Mouse (Mus musculus) cerebellum, adult 18-20 months (tissue): Measurements from ENCODE around the gene Tedc2.

Experiments used
- DNase-seq, 2 experiments: peaks; one replicate each; pipeline ENCODE4 v3.0.0; 2021

Gene Tedc2

GRCm38 (mm10) chr17:24211631-24212440 is 8.8 kb downstream of the Tedc2 start:
- DNase-seq = peak; percentile 81 to 86

GRCm38 (mm10) chr17:24210591-24210990 is 10.1 kb downstream of the Tedc2 start:
- no peak for DNase-seq

- DNase-seq = no peak
Observed at GRCm38 (mm10) chr17:24209916-24210240, 10.8 kb downstream of the Tedc2 start.

- DNase-seq = peak; percentile 43 to 59
Observed at GRCm38 (mm10) chr17:24209043-24209915, 11.4 kb downstream of the Tedc2 start, which contains the start of gene Ntn3. Gene Ntn3 (minus strand): TSS chr17:24209531.

- no peak for DNase-seq
Observed at GRCm38 (mm10) chr17:24208641-24209042, 12.0 kb downstream of the Tedc2 start.

- DNase-seq = no peak
Observed at GRCm38 (mm10) chr17:24207768-24208640, 12.6 kb downstream of the Tedc2 start.

GRCm38 (mm10) chr17:24206451-24207351 is 13.9 kb downstream of the Tedc2 start:
- DNase-seq = peak; percentile 71 to 72

GRCm38 (mm10) chr17:24205908-24206361 is 14.7 kb downstream of the Tedc2 start:
- peak in 1 of 2 experiments; percentile 49 for DNase-seq

- DNase-seq = peak; percentile 95 to 98
Observed at GRCm38 (mm10) chr17:24205284-24205888, 15.3 kb downstream of the Tedc2 start, which contains the start of gene Tbc1d24. Gene Tbc1d24 (minus strand): TSS chr17:24205562.

GRCm38 (mm10) chr17:24204846-24205245 is 15.8 kb downstream of the Tedc2 start:
- DNase-seq = no peak

- DNase-seq = no peak
Observed at GRCm38 (mm10) chr17:24203611-24204534, 16.8 kb downstream of the Tedc2 start.

- no peak for DNase-seq
Observed at GRCm38 (mm10) chr17:24203068-24203467, 17.6 kb downstream of the Tedc2 start.

- no peak for DNase-seq
Observed at GRCm38 (mm10) chr17:24201092-24201491, 19.6 kb downstream of the Tedc2 start.

- peak in 1 of 2 experiments; percentile 35 for DNase-seq
Observed at GRCm38 (mm10) chr17:24199741-24200140, 20.9 kb downstream of the Tedc2 start.

GRCm38 (mm10) chr17:24199252-24199651 is 21.4 kb downstream of the Tedc2 start:
- DNase-seq = peak; percentile 65 to 66

- peak; percentile 44 to 47 for DNase-seq
Observed at GRCm38 (mm10) chr17:24197032-24197824, 23.4 kb downstream of the Tedc2 start.

- DNase-seq = no peak
Observed at GRCm38 (mm10) chr17:24195349-24195748, 25.3 kb downstream of the Tedc2 start.

GRCm38 (mm10) chr17:24193769-24194168 is 26.9 kb downstream of the Tedc2 start:
- DNase-seq = no peak

GRCm38 (mm10) chr17:24193268-24193667 is 27.4 kb downstream of the Tedc2 start:
- DNase-seq = no peak
